Mouse (Mus musculus) left cerebral cortex, postnatal 10 days (tissue): ENCODE data around the gene Prdx5. TPM values are rescaled to one million over a fixed set of nuclear protein-coding genes. Genes with fewer than 3 reads are reported as not detected.
A peak's percentile ranks its signal among the peaks of the same experiment; 100 is the strongest.
"Not testable (repeated sequence)": the region's sequence is repeated elsewhere in the genome, so short reads cannot be mapped to it uniquely, and the experiment has no call there.

Source experiments
- DNase-seq, 2 experiments: peaks; one replicate each; pipeline ENCODE4 v3.0.0; 2021 to 2022; ENCODE audit warnings: low spot score in 2 of 2, mixed read lengths in 1 of 2; ENCODE audit errors: extremely low spot score in 1 of 2
- intact Hi-C: fragments of 180-260 bp; cut with DNase I; formaldehyde crosslinking; loops from one replicate; pipeline ENCODE4 v1.15.1; 2025
- total RNA-seq, 2 experiments: library from RNA; stranded (reverse); gene quantifications; 2 replicates each; pipeline ENCODE4 v1.2.3; 2021

Prdx5 gene
- total RNA-seq, 2 experiments from 2014 or later = 280 to 318 TPM

- peak; percentile 100 for DNase-seq
- intact Hi-C loops = loop anchor here (5.0 to 10.0 kb wide), 2 partner anchors 103 to 430 kb away; no protein-coding TSS in a partner anchor
Observed at GRCm38 (mm10) chr19:6921647-6922567, 12.0 kb upstream of the Prdx5 start, which contains the start of gene Esrra. Gene Esrra, minus strand, starts transcription at chr19:6921813.

GRCm38 (mm10) chr19:6920741-6921636 is 11.1 kb upstream of the Prdx5 start:
- intact Hi-C loops = loop anchor here (5.0 to 10.0 kb wide), 2 partner anchors 104 to 429 kb away; no protein-coding TSS in a partner anchor
- DNase-seq = peak; percentile 55 to 72

- DNase-seq = peak in 1 of 2 experiments; percentile 61
- intact Hi-C loops = loop anchor here (5.0 to 10.0 kb wide), 2 partner anchors 105 to 428 kb away; no protein-coding TSS in a partner anchor
Observed at GRCm38 (mm10) chr19:6919876-6920740, 10.2 kb upstream of the Prdx5 start.

GRCm38 (mm10) chr19:6919431-6919830 is 9.5 kb upstream of the Prdx5 start:
- no peak for DNase-seq
- intact Hi-C loops = no loop called here

- intact Hi-C loops = no loop called here
- no peak for DNase-seq
Observed at GRCm38 (mm10) chr19:6918321-6918720, 8.4 kb upstream of the Prdx5 start.

- intact Hi-C loops = no loop called here
Observed at GRCm38 (mm10) chr19:6916496-6916895, 6.6 kb upstream of the Prdx5 start.

GRCm38 (mm10) chr19:6915276-6915675 is 5.4 kb upstream of the Prdx5 start:
- intact Hi-C loops = no loop called here
- no peak for DNase-seq

More at GRCm38 (mm10) chr19:6916496-6916895, 6.6 kb upstream of the Prdx5 start:
- DNase-seq = no peak

- intact Hi-C loops = no loop called here
- DNase-seq = no peak
Observed at GRCm38 (mm10) chr19:6914540-6914939, 4.6 kb upstream of the Prdx5 start.

- intact Hi-C loops = no loop called here
- no peak for DNase-seq
Observed at GRCm38 (mm10) chr19:6913991-6914390, 4.1 kb upstream of the Prdx5 start.

- no peak for DNase-seq
- intact Hi-C loops = no loop called here
Observed at GRCm38 (mm10) chr19:6913036-6913435, 3.1 kb upstream of the Prdx5 start.

GRCm38 (mm10) chr19:6912205-6912970 is 2.5 kb upstream of the Prdx5 start:
- intact Hi-C loops = no loop called here
- no peak for DNase-seq

- DNase-seq = no peak
- intact Hi-C loops = no loop called here
Observed at GRCm38 (mm10) chr19:6911101-6912074, 1.5 kb upstream of the Prdx5 start.

- DNase-seq = peak in 1 of 2 experiments; percentile 76
- intact Hi-C loops = not testable (repeated sequence)
Observed at GRCm38 (mm10) chr19:6910306-6910705, 400 bp upstream of the Prdx5 start.

GRCm38 (mm10) chr19:6909021-6909420 is 885 bp downstream of the Prdx5 start:
- no peak for DNase-seq
- intact Hi-C loops = no loop called here

- no peak for DNase-seq
- intact Hi-C loops = no loop called here
Observed at GRCm38 (mm10) chr19:6907811-6908540, 1.9 kb downstream of the Prdx5 start.

- intact Hi-C loops = no loop called here
- DNase-seq = no peak
Observed at GRCm38 (mm10) chr19:6907094-6907493, 2.8 kb downstream of the Prdx5 start.
